In the genomic region with DNA sequence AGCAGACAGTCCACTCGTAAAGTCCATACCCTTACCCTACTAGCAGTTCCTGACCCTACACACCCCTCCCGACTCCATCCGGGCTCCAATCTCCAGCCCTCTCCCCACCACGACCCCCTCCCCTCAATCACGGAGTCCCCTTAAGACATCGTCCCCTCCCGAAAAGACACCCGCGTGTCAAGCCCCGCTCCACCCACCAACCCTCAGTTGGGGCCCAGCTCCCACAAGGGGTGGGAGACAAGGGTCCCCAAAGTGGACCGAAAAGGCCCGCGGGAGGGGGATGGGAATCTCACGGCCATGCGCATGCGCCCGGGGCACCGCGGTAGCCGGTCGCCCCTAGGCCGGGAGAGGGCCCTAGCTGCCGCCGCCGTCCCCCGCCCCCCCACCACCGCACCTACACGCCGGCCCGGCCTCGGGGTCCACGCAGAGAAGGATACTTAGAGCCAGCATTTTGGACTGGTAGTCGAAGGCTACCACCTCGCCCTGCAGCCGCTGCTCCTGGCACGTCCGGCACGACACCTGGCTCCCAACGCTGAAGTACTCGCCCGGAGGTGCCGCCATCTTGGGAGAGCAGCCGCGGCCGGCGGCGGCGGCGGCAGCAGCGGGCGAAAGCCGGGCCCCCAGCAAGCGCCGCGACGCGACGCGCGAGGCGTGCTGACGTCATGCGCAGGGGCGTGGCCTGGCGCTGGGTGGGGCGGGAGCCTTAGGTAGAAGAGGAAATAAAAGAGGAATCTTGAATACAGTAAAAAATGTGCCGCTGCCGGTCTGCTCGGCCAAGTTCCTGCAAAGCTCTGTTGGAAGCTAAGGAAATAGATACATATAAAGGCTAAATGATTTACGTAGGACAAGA, we compare ENCODE assay signal across 8 mouse cellular contexts. TPM values are rescaled to one million over a fixed set of nuclear protein-coding genes. Genes with fewer than 3 reads are reported as not detected.
DNase-seq lines count a peak whose midpoint lies in the region; ATAC-seq lines count a peak whose summit lies in the region.

A gene (minus strand): TSS at position 651 of the 850 bp plus-strand sequence.

- H3K4me2 ChIP-seq in heart, embryonic 14.5 days (ENCODE audit: low read length), result peak within 1 kb of the TSS; percentile 85
- peak within 1 kb of the TSS; percentile 71 for H3K4me2 ChIP-seq in liver, embryonic 13.5 days
- H3K4me2 ChIP-seq in stomach, embryonic 16.5 days (ENCODE audit: low read depth, low read length), result peak within 1 kb of the TSS; percentile 84

- H3K9ac ChIP-seq in heart, embryonic 14.5 days (ENCODE audit: low read length), result peak within 1 kb of the TSS; percentile 95
- peak within 1 kb of the TSS; percentile 93 for H3K9ac ChIP-seq in liver, embryonic 13.5 days
- peak within 1 kb of the TSS; percentile 98 for H3K9ac ChIP-seq in stomach, embryonic 16.5 days (ENCODE audit: low read length)

- no peaks in the 10 kb centered on the region for H3K9me3 ChIP-seq in heart, embryonic 14.5 days (ENCODE audit: control insufficient read depth, low read length)
- no peaks in the 10 kb centered on the region for H3K9me3 ChIP-seq in liver, embryonic 13.5 days (replicated peaks)
- no peaks in the 10 kb centered on the region for H3K9me3 ChIP-seq in stomach, embryonic 16.5 days (replicated peaks; ENCODE audit: control insufficient read depth, low read length)

- H3K27me3 ChIP-seq in heart, embryonic 14.5 days (ENCODE audit: control insufficient read depth, insufficient read depth, low read length), result no peaks in the 10 kb centered on the region
- no peaks in the 10 kb centered on the region for H3K27me3 ChIP-seq in liver, embryonic 13.5 days
- no peaks in the 10 kb centered on the region for H3K27me3 ChIP-seq in stomach, embryonic 16.5 days (ENCODE audit: control insufficient read depth, insufficient read depth, low read length)

- WGBS in heart, embryonic 14.5 days, result under 1% methylated on average over 69 of the region's 70 CpGs
- WGBS in liver, embryonic 13.5 days (ENCODE audit: insufficient replicate concordance), result under 1% methylated on average over 70 of the region's 70 CpGs
- WGBS in stomach, embryonic 16.5 days, result under 1% methylated on average over 69 of the region's 70 CpGs

- peak; percentile 80 for ATAC-seq in heart, embryonic 14.5 days (ENCODE audit: insufficient number of reproducible peaks, insufficient read depth, low FRiP score, low read depth)
- ATAC-seq in liver, embryonic 13.5 days (ENCODE audit: low read depth), result peak; percentile 84
- peak; percentile 91 for ATAC-seq in stomach, embryonic 16.5 days (ENCODE audit: insufficient read depth, low FRiP score)

- peak; percentile 99 for DNase-seq in CD4-positive, CD25-positive, alpha-beta regulatory T cell, adult 2 months (ENCODE audit: low read depth, low spot score)
- peak; percentile 72 for DNase-seq in fibroblast of lung, adult 2 months (ENCODE audit: low read depth)
- DNase-seq in kidney, postnatal 14 days, result peak; percentile 96
- DNase-seq in liver, embryonic 13.5 days, result peak; percentile 93
- DNase-seq in neural tube, embryonic 10.5 days (ENCODE audit: extremely low spot score, low spot score), result peak; percentile 95

- H3K4me3 ChIP-seq in brown adipose tissue, adult 24 weeks (ENCODE audit: insufficient read depth, low read depth, low read length), result peak within 1 kb of the TSS; percentile 95
- H3K4me3 ChIP-seq in heart, embryonic 14.5 days (ENCODE audit: control insufficient read depth in 1 of 2, insufficient read depth in 1 of 2, low read depth in 1 of 2, low read length in 2 of 2), result peak within 1 kb of the TSS; percentile 80 to 96
- H3K4me3 ChIP-seq in liver, embryonic 13.5 days (replicated peaks), result peak within 1 kb of the TSS; percentile 84
- H3K4me3 ChIP-seq in stomach, embryonic 16.5 days (replicated peaks; ENCODE audit: low read length), result peak within 1 kb of the TSS; percentile 77

- 0 out of 2 replicates have a peak, but pooled peaks cover 7% of the 10 kb centered on the region for H3K4me1 ChIP-seq in brown adipose tissue, adult 24 weeks (ENCODE audit: control insufficient read depth, insufficient read depth, insufficient read length, low read length)
- peaks cover 0 to 15% of the 10 kb centered on the region in 2 experiments; a peak in 2 of 4 replicates for H3K4me1 ChIP-seq in heart, embryonic 14.5 days (ENCODE audit: control insufficient read depth in 2 of 2, insufficient read depth in 2 of 2, low read length in 2 of 2)
- peaks cover 57% of the 10 kb centered on the region for H3K4me1 ChIP-seq in liver, embryonic 13.5 days (replicated peaks)
- peaks cover 15% of the 10 kb centered on the region; the same call in 1 of the 2 replicates for H3K4me1 ChIP-seq in stomach, embryonic 16.5 days (ENCODE audit: control insufficient read depth, insufficient read depth, low read length)

- H3K27ac ChIP-seq in brown adipose tissue, adult 24 weeks (replicated peaks; ENCODE audit: low read depth, low read length), result peak within 1 kb of the TSS; percentile 93
- peak within 1 kb of the TSS; percentile 90 to 94 for H3K27ac ChIP-seq in heart, embryonic 14.5 days (replicated peaks in 1 of 2; ENCODE audit: control insufficient read depth in 1 of 2, insufficient read depth in 1 of 2, low read depth in 2 of 2, low read length in 2 of 2)
- H3K27ac ChIP-seq in liver, embryonic 13.5 days, result peak within 1 kb of the TSS; percentile 89
- H3K27ac ChIP-seq in stomach, embryonic 16.5 days (ENCODE audit: low read length), result peak within 1 kb of the TSS; percentile 97

- peaks cover 32% of the 10 kb centered on the region for H3K36me3 ChIP-seq in heart, embryonic 14.5 days (ENCODE audit: control insufficient read depth, insufficient read depth, low read length)
- peaks cover 28% of the 10 kb centered on the region for H3K36me3 ChIP-seq in liver, embryonic 13.5 days
- H3K36me3 ChIP-seq in stomach, embryonic 16.5 days (ENCODE audit: control insufficient read depth, insufficient read depth, low read length), result no peaks in the 10 kb centered on the region

RNA-seq across cellular contexts. Expression of the gene that starts here (rescaled TPM):
- polyA plus RNA-seq in brown adipose tissue, adult 24 weeks (2012; ENCODE audit: insufficient read depth, insufficient read length, missing spikeins), result 93.7 and 101 TPM in 2 replicates
- 60.3 and 62.1 TPM in 2 replicates for polyA plus RNA-seq in heart, embryonic 14.5 days (2014; fragmentation: Nextera tagmentation; extraction: Ambion mirVana)
- 92.6 and 95.3 TPM in 2 replicates for polyA plus RNA-seq in liver, embryonic 13.5 days (2015; fragmentation: Nextera tagmentation; extraction: Ambion mirVana)
- polyA plus RNA-seq in stomach, embryonic 16.5 days (2015; fragmentation: Nextera tagmentation; extraction: Ambion mirVana), result 79.2 and 85.4 TPM in 2 replicates

Comparison
In these comparisons a context has a peak if more than half of its experiments do, and no peak if none do; other contexts are left out.
1. Peak in every context shown above with its lines: DNase-seq, ATAC-seq, H3K4me3 ChIP-seq and H3K27ac ChIP-seq.